Mouse (Mus musculus) erythroblast, embryonic 14.5 days (primary cell): Measurements from ENCODE around the gene Prkcz. TPM values are rescaled to one million over a fixed set of nuclear protein-coding genes. Genes with fewer than 3 reads are reported as not detected.
A peak's percentile ranks its signal among the peaks of the same experiment; 100 is the strongest.

Experiments
- H3K27me3 ChIP-seq: 2 replicates; pipeline ENCODE4 v1.6.1; 2012; ENCODE audit warnings: inconsistent platforms; ENCODE audit not compliant: control insufficient read depth
- H3K36me3 ChIP-seq: 2 replicates; pipeline ENCODE4 v1.6.1; 2012; ENCODE audit warnings: mild to moderate bottlenecking, inconsistent platforms; ENCODE audit not compliant: control insufficient read depth
- H3K4me1 ChIP-seq: 2 replicates; pipeline ENCODE4 v1.6.1; 2012; ENCODE audit warnings: inconsistent platforms; ENCODE audit not compliant: control insufficient read depth
- H3K4me3 ChIP-seq: replicated peaks from 2 replicates; pipeline ENCODE3; 2012; ENCODE audit warnings: moderate library complexity, mild to moderate bottlenecking, inconsistent platforms
- H3K9me3 ChIP-seq: 2 replicates; pipeline ENCODE4 v1.6.1; 2012; ENCODE audit warnings: low read length, inconsistent platforms, mixed read lengths; ENCODE audit not compliant: control insufficient read depth
- GATA1 ChIP-seq: IDR thresholded peaks from 2 replicates; pipeline ENCODE4 v1.6.1; 2012; ENCODE audit warnings: low read length, inconsistent platforms, mixed read lengths
- TAL1 ChIP-seq: IDR thresholded peaks from 3 replicates; pipeline ENCODE4 v1.6.1; 2012; ENCODE audit warnings: low read length, inconsistent platforms, mixed read lengths
- polyA plus RNA-seq: library from polyadenylated mRNA; stranded (reverse); fragments of >175 nt; gene quantifications from 2 replicates; pipeline ENCODE4 v1.2.3, GENCODE M21; 2012

Gene Prkcz
- polyA plus RNA-seq, 1 experiment, result 0.02 TPM

DNA sequence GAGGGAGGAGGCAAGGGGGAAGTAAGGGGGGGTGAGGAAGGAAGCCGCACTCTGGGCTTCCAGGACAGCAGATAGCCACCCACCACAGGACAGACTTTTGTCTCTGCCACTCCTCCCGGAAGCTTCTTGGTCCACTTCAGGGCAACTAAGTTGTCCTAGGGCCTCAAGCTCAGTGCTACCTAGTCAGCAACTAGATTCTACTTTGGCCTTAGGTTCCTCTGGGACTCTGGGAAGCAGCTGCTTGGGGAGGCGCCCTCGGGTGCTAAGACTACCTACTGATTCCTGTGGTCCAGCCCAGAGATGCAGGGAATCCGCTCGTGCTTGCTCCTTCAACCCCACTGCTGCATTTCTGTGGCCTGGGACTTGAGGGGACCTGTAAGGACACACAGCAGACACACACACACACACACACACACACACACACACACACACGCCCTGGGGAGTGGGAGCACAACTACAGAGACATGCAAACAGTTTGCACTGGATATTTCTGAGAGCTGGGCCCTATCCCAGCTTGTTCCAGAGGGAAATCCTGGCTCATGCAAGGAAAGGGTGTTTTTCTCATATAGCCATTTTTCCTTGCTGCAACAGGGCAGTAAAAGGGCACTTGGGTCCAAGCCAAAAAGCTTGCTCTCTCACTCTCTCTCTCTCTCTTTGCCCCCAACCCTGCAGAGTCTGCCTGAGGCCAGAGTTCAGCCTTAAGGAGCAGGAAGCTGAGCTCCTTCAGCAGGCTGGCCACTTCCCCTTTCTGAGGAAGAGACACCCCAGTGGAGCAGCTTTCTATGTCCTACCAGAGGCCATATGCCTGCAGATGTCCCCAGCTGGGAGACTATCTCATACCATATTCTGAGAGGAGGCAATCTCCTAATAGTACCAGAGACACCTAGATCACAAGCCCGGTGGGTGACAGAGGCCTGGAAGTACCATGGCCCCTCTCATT is 126.5 kb downstream of the Prkcz start:
- no peaks in the 10 kb centered on the region; the same call in 1 of the 2 replicates for H3K4me1 ChIP-seq
- peaks cover 2% of the 10 kb centered on the region; the same call in 1 of the 2 replicates for H3K27me3 ChIP-seq
- no peak overlapping the region for H3K4me3 ChIP-seq
- no peak for TF ChIP-seq GATA1
- no peak for TF ChIP-seq TAL1
- no peaks in the 10 kb centered on the region for H3K36me3 ChIP-seq
- H3K9me3 ChIP-seq, result no peaks in the 10 kb centered on the region

GRCm38 (mm10) chr4:155233878-155234277 is 127.3 kb downstream of the Prkcz start:
- Histone ChIP-seq H3K36me3 (no peaks in the 10 kb centered on the region), H3K4me3 (no peak overlapping the region), H3K4me1 (no peaks in the 10 kb centered on the region; the same call in 1 of the 2 replicates), H3K27me3 (peaks cover 2% of the 10 kb centered on the region; the same call in 1 of the 2 replicates), H3K9me3 (no peaks in the 10 kb centered on the region)
- no peak for TF ChIP-seq GATA1

- Histone ChIP-seq H3K9me3 (no peaks in the 10 kb centered on the region), H3K4me1 (peaks cover 7% of the 10 kb centered on the region), H3K36me3 (no peaks in the 10 kb centered on the region), H3K27me3 (peaks cover 24% of the 10 kb centered on the region), H3K4me3 (no peak overlapping the region)
- no peak for TF ChIP-seq GATA1
- no peak for TF ChIP-seq TAL1
Observed at GRCm38 (mm10) chr4:155228461-155228860, 132.7 kb downstream of the Prkcz start.

DNA sequence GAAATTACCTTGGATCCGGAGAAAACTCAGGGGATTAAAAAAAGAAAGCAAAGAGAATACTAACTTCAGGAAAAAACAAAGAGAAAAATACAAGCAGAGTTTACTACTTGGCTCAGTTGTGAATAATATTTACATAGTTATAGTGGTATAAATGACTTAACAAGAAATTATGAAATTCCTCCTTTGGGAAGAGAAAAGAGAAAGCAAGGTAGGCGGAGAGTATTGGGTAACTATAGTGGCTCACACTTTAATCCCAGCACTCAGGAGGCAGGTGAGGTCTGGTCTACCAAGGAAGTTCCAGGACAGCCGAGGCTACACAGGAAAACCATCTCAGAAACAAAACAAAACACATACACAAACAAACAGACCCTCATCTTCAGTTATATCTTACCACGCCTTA is 133.2 kb downstream of the Prkcz start:
- Histone ChIP-seq H3K4me1 (peaks cover 11% of the 10 kb centered on the region), H3K36me3 (no peaks in the 10 kb centered on the region), H3K9me3 (no peaks in the 10 kb centered on the region), H3K4me3 (no peak overlapping the region), H3K27me3 (peaks cover 26% of the 10 kb centered on the region)
- TF ChIP-seq GATA1, result no peak
- no peak for TF ChIP-seq TAL1

DNA sequence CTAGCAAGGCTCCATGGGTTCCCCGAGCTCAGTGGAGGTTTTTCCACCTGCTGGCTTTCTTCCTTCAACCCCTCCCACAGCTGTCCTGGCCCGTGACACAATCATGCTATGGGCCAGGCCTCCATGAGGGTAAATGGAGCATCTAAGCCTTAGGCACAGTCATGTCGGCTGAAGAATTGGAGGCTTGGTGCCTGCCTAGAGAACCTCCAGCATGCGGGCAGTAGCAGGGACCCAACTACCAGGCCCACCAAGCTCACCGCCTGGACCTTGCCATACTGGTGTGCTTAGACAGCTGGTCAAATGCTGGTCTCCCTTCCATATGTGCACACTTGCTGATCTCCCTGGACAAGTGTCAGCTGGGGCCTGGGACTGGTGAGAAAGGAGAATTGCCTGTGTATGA is 135.2 kb downstream of the Prkcz start:
- Histone ChIP-seq H3K27me3 (peaks cover 43% of the 10 kb centered on the region), H3K4me1 (peaks cover 25% of the 10 kb centered on the region), H3K9me3 (peaks cover 7% of the 10 kb centered on the region; the same call in 1 of the 2 replicates), H3K4me3 (no peak overlapping the region), H3K36me3 (no peaks in the 10 kb centered on the region)
- no peak for TF ChIP-seq TAL1
- no peak for TF ChIP-seq GATA1

DNA sequence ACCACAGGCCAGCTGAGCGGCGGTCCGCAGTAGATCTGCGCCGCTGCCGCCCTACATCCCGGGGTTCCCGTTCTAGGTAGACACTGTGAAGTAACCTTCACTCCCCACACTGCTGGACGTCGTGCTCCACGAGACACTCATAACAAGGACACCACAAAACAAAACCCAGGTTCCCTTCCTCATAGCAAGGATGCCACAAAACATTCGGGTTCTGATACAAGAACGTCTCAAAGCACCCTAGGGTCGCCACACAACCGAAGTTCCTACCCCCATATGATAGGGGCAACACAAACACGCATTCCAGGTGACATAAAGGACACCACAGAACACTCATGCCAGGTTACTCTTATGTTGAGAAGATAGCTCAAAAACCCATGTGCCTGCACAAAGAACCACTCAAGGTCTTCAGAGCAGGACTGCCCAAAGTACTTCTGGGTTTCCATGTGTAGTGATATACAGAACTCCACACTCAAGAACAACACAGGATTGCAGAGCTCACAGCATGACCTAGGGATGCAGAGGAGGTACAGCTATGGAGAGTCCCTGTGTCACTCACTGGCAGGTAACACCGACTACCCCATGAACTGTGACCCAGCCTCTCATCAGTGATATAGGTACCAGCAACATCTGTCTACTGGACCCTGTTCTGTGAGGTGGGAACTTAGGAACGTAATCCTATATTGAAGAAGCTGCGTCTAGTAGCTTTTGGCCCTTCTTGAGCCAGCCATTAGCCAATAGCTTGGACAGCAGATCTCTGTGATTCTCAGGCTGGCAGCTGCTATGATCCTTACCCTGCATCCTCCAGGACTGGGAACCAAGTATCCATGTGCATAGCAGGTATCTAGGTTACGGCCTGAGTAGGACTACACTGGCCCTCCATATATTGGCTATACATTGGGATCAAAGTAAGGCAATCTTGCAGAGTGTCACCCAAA is 137.3 kb downstream of the Prkcz start:
- TF ChIP-seq GATA1 (no peak), TAL1 (no peak)
- Histone ChIP-seq H3K4me1 (peaks cover 43% of the 10 kb centered on the region), H3K27me3 (peaks cover 64% of the 10 kb centered on the region), H3K9me3 (peaks cover 7% of the 10 kb centered on the region; the same call in 1 of the 2 replicates), H3K4me3 (peak overlapping the region; percentile 61), H3K36me3 (no peaks in the 10 kb centered on the region)

GRCm38 (mm10) chr4:155222841-155223593 is 138.1 kb downstream of the Prkcz start:
- TF ChIP-seq TAL1 (no peak), GATA1 (no peak)
- Histone ChIP-seq H3K27me3 (peaks cover 65% of the 10 kb centered on the region), H3K4me1 (peaks cover 43% of the 10 kb centered on the region), H3K36me3 (no peaks in the 10 kb centered on the region), H3K4me3 (peak overlapping the region; percentile 61), H3K9me3 (peaks cover 7% of the 10 kb centered on the region; the same call in 1 of the 2 replicates)

DNA sequence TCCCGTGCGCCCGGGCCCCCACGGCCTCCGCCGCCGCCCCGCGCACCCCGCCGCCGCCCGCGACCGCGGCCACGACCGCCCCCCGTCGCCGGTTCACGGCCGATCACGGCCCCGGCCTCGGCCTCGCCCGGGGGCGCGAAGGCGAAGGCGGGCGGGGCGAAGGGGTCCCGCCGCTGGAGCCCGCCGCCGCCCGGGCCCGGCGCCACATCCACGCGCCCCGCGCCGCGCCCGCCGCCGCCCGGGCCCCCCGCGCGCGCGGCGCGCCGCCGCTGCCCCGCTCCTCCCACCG is 138.7 kb downstream of the Prkcz start, which contains the start of gene Ski:
TSS of gene Ski (minus strand) at position 41 of the 289 bp plus-strand sequence.
- peaks cover 43% of the 10 kb centered on the region for H3K4me1 ChIP-seq
- TF ChIP-seq GATA1 (no peak), TAL1 (no peak)
- H3K36me3 ChIP-seq, result no peaks in the 10 kb centered on the region; the same call in 1 of the 2 replicates
- peaks cover 65% of the 10 kb centered on the region for H3K27me3 ChIP-seq
- H3K4me3 ChIP-seq, result peak within 1 kb of the TSS; percentile 61
- H3K9me3 ChIP-seq, result peaks cover 7% of the 10 kb centered on the region; the same call in 1 of the 2 replicates
